Mouse (Mus musculus) mouse trophoblast stem cell (cell line): ENCODE data around the gene Gm44511.

Experiments used
- in situ Hi-C, 2 experiments: fragments of 300-500 bp; cut with MseI, MboI; formaldehyde crosslinking; loops; 2 replicates in 1 of 2; 3 replicates in 1 of 2; pipeline ENCODE4 v1.15.1; 2025

The Gm44511 gene

DNA sequence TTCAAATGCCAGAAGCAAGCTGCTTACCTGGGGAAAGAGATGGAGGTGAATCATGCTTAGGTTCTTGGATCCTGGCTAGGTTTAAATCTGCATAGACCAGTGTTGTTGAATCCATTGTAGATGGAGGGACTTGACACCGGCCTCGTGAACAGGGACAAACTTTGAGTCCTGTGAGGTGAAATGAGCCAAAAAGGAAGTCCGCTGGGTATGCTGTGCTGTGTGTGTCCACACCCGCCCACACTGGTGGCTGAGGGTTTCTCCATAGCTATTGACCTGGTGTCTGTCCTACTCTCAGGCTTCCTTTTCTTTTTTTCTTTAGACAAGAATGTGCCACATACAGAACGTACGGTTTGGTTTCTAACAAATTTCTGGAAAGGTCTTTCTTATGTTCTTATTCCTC lies at the start of gene Gm44511, which contains the start of gene Klrb1b:
Gm44511 (minus strand) TSS at position 184 of the 400 bp plus-strand sequence.
Klrb1b (minus strand) TSS at position 200 of the 400 bp plus-strand sequence.
- in situ Hi-C loops = loop anchor here in 1 of 2 experiments (25.0 kb wide), 1 partner anchor 711 kb away; the partner anchor contains the start of gene Gabarapl1

DNA sequence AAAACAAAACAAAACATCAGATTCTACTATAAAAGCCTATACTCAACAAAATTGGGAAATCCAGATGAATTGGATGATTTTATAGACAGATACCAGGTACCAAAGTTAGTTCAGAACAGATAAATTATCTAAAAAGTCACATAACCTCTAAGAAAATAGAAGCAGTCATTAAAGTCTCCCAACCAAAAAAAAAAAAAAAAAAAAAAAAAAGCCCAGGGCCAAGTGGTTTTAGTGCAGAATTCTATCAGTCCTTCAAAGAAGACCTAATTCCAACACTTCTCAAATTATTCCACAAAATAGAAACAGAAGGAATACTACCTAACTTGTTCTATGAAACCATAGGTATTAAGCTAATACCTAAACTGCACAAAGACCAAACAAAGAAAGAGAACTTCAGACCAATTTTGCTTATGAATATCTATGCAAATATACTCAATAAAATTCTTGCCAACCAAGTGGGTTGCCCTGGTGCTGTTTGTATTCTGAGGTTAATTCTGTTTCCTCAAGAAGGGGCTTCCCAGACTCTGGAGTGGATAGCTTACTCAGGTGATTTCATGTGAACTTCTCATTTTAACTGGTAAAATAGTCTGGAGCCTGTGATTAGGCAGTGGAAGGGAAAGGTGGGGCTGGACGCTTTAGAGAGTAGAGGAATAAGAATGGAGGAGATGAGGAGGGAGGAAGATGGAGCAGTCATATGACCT lies 45.9 kb upstream of the Gm44511 start:
- in situ Hi-C loops = loop anchor here (25.0 kb wide), 1 partner anchor 490 kb away; no protein-coding TSS in a partner anchor

DNA sequence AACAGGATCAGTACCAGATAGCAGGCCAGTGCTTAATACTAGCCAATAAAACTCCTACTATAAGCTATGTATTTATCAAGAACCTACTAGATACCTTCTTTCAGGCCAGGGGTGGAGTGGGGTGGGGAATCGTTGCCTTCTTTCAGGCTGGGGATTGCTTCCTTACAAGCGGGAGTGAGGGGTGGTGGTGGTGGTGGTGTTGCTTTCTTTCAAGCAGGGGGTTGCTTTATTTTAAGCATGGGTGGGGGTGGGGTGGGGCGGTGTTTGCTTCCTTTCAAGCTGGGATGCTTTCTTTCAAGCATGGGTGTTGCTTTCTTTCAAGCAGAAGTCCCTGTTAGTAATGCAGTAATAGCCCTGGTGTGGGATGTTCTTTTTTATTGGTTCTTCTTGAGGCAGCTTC lies 42.7 kb upstream of the Gm44511 start:
- in situ Hi-C loops = loop anchor here (25.0 kb wide), 1 partner anchor 493 kb away; no protein-coding TSS in a partner anchor

DNA sequence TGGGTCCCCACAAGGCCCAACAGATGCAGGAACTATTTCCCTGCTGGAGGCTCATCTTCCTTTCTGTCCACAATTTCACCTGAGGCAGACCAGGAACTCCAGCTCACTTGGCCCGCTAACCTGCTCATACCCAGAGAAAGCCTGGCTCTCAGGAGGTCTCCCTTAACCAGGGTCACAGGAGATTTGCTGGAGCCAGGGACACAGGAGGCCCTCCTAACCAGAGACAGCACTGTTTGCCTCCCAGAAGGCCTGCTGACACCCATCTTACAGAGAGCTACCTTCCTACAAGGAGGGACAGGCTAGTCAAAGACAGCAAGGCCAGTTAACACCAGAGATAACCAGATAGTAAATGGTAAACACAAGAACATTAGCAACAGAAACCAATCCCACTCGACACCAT lies 31.9 kb upstream of the Gm44511 start:
- in situ Hi-C loops = loop anchor here (5.0 to 25.0 kb wide), 5 partner anchors 107 to 504 kb away; no protein-coding TSS in a partner anchor

DNA sequence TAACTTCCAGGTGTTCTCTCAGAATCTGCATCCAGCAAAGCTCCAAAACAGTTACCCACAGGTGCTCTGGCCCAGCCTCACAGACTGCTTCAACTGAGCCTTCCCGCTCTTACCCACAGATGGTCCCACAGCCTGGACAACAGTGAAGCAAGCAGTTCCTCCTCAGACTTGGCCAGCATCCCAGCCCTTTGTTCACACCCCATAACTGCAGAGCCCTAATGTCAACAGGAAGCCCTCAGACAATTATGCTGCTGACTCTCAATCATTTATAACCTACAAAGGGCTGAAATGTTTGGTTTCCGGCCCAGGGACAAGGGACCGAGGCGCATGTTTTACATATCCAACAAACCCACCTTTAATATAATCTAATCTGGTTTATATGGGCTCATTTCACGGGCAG lies 30.1 kb upstream of the Gm44511 start:
- in situ Hi-C loops = loop anchor here (5.0 to 25.0 kb wide), 5 partner anchors 109 to 506 kb away; no protein-coding TSS in a partner anchor

DNA sequence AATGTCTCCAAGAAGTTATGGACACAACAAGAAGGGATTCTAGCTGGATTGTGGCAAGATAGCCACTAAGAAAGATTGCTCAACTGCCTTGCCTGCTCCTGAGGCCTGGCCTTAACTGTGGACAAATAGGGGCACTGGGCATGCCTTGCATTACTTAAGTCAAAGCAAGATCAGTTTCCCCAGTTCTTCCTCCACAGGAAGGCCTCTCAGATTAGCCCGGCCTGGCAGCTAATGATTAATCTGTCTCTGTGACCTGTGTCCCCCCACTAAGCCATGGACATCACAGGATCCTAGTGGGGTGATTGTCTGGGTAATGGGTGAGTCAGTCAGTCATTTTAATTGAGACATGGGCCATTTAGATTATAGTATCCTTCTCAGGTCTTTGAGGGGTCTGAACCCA lies 29.4 kb upstream of the Gm44511 start:
- in situ Hi-C loops = loop anchor here (5.0 to 25.0 kb wide), 5 partner anchors 109 to 507 kb away; no protein-coding TSS in a partner anchor

DNA sequence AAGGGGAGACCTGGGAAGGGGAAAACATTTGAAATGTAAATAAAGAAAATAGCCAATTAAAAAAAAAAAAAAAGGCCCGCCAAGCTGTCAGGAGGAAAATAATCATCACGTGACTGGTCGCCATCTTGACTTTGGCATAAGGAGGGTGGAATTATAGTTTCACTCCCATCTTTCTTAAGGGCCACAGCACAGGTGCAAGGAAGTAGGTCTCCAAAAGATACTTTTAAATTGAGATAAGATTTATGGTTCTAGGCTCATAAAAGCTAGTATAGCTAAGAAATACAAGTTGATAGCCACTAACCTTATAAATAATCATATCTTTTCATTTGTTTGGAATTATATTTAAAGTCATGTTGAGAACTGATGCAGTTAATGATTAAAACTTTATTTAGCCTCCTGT lies 28.8 kb upstream of the Gm44511 start:
- in situ Hi-C loops = loop anchor here (5.0 to 25.0 kb wide), 6 partner anchors 110 to 507 kb away; no protein-coding TSS in a partner anchor

DNA sequence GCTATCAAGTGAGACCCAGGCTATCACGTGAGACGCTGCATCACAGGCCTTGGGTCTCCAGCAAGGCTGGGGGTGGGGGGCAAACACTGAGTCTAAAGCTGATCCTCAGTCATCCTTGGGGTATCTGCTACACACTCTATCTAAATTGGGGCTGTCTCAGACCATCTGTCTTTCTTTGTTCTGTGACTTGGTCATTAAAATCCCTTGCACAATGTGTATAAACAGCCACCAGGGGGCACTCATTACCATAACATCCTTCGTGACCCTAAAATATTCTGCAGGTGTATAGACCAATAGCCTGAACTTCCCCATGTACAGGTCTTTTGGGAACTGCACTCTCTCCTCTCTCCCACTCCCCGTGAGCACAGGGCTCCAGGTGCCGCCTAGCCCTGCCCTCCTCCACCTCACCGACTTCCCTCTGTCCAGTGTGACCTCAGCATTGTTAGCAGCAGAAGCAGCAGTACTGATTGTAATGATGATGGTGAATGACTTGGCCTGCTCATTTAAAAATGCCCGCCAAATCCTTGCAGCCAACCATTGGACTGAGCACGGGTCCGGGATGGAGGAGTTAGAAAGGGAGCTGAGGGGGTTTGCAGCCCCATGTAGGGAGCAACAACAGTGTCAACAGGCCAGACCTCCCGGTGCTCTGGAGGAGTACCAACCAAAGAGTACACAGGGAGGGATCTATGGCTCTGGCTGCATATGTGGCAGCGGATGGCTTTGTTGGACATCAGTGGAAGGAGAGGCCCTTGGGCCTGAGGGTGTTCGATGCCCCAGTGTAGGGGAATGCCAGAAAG lies 28.1 kb upstream of the Gm44511 start:
- in situ Hi-C loops = loop anchor here (5.0 to 25.0 kb wide), 5 partner anchors 111 to 508 kb away; no protein-coding TSS in a partner anchor

DNA sequence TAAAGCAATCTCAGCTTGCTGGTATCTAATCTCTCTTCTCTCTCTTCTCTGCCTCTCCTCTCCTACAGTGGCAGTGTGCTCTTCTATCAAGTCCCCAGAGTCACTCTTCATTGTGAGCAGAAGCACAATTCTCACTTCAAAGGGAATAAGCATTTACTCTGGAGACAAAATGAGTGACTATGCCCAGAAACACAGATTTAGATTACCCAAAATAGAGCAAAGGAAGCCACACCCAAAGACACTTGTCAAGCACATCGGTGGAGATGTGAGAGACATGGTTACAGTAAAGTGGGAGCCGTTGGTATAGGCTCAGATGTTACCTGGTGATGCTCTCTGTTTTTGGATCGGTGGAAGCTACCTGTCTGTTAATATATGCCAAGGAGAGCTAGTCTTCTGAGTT lies 26.7 kb upstream of the Gm44511 start:
- in situ Hi-C loops = loop anchor here (5.0 to 25.0 kb wide), 5 partner anchors 112 to 510 kb away; no protein-coding TSS in a partner anchor

DNA sequence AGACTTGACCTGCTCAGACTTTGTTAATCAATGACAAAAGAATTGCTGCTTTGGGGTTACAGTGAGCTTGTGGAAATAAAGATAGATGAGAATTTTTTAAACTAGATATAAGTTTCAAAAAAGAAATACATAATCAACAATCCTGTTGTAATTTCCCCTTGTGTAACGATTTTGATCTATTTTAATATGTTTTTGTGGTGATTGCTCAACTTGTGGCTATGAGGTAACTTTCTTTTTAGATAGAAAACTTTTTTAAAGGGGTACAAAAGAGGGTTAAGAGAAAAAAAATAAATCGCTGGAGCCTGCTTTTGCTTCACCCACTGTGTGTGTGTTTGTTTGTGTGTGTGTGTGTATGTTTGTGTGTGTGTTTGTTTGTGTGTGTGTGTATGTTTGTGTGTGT lies 25.0 kb upstream of the Gm44511 start:
- in situ Hi-C loops = loop anchor here (5.0 to 25.0 kb wide), 5 partner anchors 114 to 511 kb away; no protein-coding TSS in a partner anchor

DNA sequence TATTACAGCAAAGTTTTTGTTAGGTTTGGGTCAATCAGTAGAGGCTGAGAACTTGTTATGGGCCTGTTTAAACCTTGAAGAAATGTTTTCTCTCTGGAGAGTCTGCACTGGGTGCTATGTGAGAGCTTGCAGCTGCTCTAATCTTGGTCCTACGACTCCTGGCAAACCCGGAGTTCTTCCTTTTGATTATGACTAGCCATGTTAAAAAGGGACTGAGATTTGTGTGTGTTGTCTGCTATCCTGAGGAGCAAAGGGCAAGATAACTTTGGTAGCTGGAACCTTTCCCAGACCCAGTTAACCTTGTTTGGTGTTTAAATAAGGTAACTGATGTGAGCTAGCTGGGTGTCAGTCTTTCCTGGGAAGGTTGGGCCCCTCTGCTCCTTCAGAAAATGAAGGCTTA lies 24.6 kb upstream of the Gm44511 start:
- in situ Hi-C loops = loop anchor here (5.0 to 25.0 kb wide), 5 partner anchors 114 to 512 kb away; no protein-coding TSS in a partner anchor

DNA sequence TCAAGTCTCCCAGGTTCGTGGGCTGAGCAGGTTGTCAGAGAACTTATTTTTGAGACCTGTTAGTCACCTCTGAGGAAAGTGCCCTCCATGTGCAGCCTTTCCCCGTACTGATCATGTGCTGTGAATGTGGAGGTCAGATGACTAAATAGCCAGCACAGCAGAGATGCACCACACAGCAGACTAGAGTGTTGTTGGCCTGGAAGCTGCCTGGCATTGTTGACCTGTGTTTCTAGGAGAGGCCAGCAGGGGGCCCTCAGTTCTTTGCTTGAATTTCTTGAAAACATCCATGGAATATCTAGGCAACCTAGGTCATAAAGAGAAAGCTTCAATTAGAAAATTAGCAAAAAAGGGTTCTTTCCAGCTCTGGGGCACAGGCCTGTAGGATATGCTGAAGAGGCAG lies 23.8 kb upstream of the Gm44511 start:
- in situ Hi-C loops = loop anchor here (5.0 to 25.0 kb wide), 7 partner anchors 85 to 687 kb away; partner anchors contain the start of gene Gabarapl1 (in 1 of the 2)

DNA sequence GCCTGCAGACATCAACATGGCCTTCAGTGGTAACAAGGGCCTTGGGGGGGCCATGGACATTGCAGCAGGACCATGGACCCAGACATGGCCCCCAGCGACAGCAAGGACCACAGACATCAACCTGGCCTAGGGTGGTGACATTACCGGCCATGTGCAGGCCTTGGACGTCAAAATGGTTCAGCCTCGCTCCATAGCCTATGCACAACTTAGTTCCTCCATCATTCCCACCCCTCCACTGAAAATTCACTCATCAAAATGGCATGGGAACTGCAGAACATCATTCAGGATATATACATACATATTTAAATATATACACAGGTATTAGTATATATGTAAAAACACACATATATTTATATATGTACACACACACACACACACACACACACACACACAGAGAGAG lies 21.3 kb upstream of the Gm44511 start:
- in situ Hi-C loops = loop anchor here (10.0 to 25.0 kb wide), 2 partner anchors 83 to 690 kb away; partner anchors contain the start of gene Gabarapl1 (in 1 of the 2)

DNA sequence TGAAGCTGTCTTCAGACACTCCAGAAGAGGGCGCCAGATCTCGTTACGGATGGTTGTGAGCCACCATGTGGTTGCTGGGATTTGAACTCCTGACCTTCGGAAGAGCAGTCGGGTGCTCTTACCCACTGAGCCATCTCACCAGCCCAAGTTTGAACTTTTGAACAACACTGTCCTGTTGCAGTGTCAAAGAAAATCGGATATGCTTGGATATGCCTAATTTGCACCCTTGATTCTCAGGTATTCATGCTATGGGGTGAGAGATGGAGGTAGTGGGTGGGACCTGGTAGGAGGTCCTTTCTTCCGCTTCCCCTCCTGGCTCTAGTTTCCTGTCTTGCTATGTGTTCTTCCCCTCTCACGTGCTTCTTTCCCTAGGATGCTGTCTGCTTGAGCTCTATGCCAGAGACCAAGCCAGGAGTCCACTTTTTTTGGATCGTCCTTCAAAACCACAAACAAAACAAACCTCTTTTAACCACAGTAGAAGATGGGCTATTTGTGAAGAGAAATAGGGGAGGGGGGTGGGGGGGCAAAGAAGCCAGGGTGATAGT lies 20.0 kb upstream of the Gm44511 start:
- in situ Hi-C loops = loop anchor here (10.0 to 25.0 kb wide), 2 partner anchors 81 to 691 kb away; partner anchors contain the start of gene Gabarapl1 (in 1 of the 2)

DNA sequence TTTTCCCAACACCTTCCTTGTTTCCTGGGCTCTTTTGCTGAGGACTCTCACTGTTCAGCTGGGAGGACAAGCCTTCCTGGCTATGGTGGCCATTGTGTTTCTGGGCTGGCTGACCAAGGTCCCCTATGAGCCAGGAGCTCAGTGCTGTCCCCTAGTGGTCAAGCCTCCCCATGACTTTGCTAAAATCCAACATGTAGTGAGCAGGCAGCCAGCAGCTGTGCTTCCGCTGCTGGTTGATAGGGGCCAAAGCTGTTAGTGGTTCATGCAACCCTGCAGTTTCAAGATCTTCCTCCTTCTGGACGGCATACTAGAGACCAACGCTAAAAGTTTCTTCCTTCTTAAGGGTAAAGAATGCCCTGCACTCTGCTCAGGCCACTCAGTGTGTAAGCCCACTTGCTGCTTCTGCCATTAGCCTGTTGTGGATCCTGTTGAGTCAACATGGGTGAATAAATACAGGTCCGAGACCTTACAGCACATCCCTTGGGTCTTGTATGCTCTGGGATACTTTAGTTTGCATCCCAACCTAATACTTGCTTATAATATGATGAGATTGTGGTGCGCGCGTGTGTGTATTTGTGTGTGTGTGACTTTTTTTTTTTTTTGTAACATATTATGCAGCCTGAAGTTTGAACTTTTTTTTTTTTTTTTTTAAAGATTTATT lies 19.3 kb upstream of the Gm44511 start:
- in situ Hi-C loops = loop anchor here (10.0 to 25.0 kb wide), 2 partner anchors 81 to 692 kb away; partner anchors contain the start of gene Gabarapl1 (in 1 of the 2)

DNA sequence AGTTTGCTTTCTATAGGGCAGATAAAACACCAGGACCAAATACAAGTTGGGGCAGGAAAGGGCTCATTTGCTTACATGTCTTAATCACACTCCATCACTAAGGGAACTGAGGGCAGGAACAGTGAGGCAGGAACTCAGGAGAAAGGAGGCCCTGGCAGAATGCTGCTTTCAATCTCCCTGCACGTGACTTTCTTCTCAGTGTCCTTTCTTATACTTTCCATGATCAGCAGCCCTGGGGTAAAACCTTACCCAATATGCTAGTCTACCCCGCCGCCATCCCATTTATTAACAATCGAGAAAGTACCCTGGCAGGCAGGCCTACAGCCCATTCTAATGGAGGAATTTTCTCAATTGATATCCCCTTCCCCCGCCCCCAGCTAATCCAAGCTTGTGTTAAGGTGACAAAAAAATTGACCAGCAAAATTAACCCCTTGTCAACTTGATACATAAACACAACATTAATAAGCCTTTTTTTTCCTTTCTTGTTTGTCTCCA lies 18.5 kb upstream of the Gm44511 start:
- in situ Hi-C loops = loop anchor here (5.0 to 25.0 kb wide), 3 partner anchors 37 to 693 kb away; partner anchors contain the start of gene Gabarapl1 (in 1 of the 2)

DNA sequence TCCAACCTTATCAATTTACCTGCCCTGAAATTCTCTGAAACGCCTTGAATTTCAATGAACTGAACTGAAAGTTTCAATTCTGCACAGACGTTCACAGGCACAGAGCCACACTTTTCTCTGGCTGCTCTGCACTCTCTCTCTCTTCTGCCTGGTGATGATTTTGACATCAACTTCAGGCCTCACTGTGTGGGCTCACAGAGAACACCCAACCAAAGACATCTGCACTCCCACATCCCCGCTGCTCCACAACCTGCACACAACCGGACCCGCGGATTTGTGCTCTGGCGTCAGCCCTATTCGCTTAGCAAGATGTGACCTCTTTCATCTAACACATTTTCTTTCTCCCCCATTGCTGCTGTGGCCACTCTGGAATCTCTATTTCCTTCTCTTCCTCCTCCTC lies 18.0 kb upstream of the Gm44511 start:
- in situ Hi-C loops = loop anchor here (5.0 to 25.0 kb wide), 3 partner anchors 37 to 693 kb away; partner anchors contain the start of gene Gabarapl1 (in 1 of the 2)

DNA sequence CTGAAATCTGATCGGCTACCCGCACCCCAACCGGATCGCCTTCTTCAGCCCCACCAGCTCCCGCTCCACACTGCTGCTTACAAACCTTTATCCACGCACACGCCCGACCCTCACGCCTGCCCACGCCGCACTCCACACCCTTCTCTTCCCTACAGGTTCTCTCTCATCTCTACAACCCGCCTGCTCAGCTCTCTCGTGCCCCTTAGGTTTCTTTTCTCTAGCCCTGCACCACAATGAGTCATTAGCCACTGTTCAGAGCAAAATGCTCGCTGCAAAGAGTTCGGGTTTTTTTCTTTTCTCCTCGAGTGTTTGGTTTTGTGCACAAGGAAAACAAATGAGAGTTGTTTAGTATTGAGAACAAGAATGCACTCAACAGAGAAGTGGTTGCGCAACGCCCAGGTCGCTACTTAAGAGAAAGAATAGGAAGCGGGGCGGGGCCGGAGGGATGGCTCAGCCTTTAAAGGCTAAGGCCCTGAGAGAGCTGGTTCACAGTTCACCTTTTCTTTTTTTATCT lies 17.4 kb upstream of the Gm44511 start:
- in situ Hi-C loops = loop anchor here (5.0 to 25.0 kb wide), 3 partner anchors 36 to 694 kb away; partner anchors contain the start of gene Gabarapl1 (in 1 of the 2)

DNA sequence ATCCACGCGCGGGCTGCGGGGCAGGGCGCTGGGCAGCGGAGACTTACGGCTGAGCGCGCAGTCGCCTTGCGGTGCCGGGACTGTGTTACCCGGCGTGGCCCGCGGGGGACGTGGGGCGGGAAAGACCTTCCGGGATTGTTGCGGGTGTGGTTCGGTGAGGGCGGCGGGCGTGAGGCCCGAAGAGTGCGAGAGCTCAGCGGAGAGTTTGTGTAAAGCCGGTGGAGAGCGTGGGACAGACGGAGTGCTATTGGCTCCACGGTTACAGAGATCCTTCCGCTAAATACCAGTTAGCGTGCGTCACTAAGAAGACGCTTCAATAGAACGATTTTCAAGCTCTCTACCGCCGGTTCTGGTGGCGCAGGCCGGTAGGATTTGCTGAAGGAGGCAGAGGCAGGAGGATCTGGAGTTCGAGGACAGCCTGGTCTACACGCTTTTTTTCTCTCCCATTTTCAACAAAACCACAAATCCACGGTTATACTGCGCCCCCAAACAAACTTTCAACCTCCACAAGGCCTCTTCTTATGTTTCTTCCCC lies 16.9 kb upstream of the Gm44511 start:
- in situ Hi-C loops = loop anchor here (5.0 to 25.0 kb wide), 3 partner anchors 36 to 694 kb away; partner anchors contain the start of gene Gabarapl1 (in 1 of the 2)
